Mouse (Mus musculus) limb, embryonic 13.5 days (tissue): Measurements from ENCODE around the gene Dleu7. TPM values are rescaled to one million over a fixed set of nuclear protein-coding genes. Genes with fewer than 3 reads are reported as not detected.

ENCODE experiments used
- ATAC-seq: fragments of 200-750 bp; cut with Nextera tagmentation; 2 replicates; pipeline ENCODE4 v1.8.0; 2017; ENCODE audit warnings: low read depth, moderate number of reproducible peaks, moderate TSS enrichment; ENCODE audit not compliant: low FRiP score
- H3K27ac ChIP-seq: fragments of 300-500 bp; sonication (generic); 2 replicates; pipeline ENCODE4 v1.5.1; 2015; ENCODE audit warnings: inconsistent platforms, mild to moderate bottlenecking, moderate library complexity
- H3K27me3 ChIP-seq: fragments of 300-500 bp; sonication (generic); 2 replicates; pipeline ENCODE4 v1.6.1; 2015; ENCODE audit warnings: mild to moderate bottlenecking, inconsistent platforms
- H3K36me3 ChIP-seq: fragments of 300-500 bp; sonication (generic); 2 replicates; pipeline ENCODE4 v1.6.1; 2015; ENCODE audit warnings: inconsistent platforms, mild to moderate bottlenecking, moderate library complexity
- H3K4me1 ChIP-seq: fragments of 300-500 bp; sonication (generic); 2 replicates; pipeline ENCODE4 v1.6.1; 2015; ENCODE audit warnings: inconsistent platforms
- H3K4me2 ChIP-seq: fragments of 300-500 bp; sonication (generic); replicated peaks from 2 replicates; pipeline ENCODE4 v1.6.1; 2015; ENCODE audit warnings: inconsistent platforms, mild to moderate bottlenecking, moderate library complexity
- H3K4me3 ChIP-seq: fragments of 300-500 bp; sonication (generic); 2 replicates; pipeline ENCODE4 v1.5.1; 2015; ENCODE audit warnings: moderate library complexity, mild to moderate bottlenecking, inconsistent platforms
- H3K9ac ChIP-seq: fragments of 300-500 bp; sonication (generic); 2 replicates; pipeline ENCODE4 v1.6.1; 2015; ENCODE audit warnings: mild to moderate bottlenecking, inconsistent platforms
- H3K9me3 ChIP-seq: fragments of 300-500 bp; sonication (generic); 2 replicates; pipeline ENCODE4 v1.6.1; 2016; ENCODE audit warnings: inconsistent platforms
- WGBS: fragments of 180-500 bp; shearing (Covaris S2); methylation state at CpG from one replicate; pipeline ENCODE4 v1.1.7; 2015; 5-methylcytosine and 5-hydroxymethylcytosine counted together
- polyA plus RNA-seq: library from polyadenylated mRNA; unstranded; fragments of >200 nt; fragmentation: Nextera tagmentation; extraction: Ambion mirVana; gene quantifications from 2 replicates; pipeline ENCODE4 v1.2.1, GENCODE M21; 2015

Dleu7 gene
- polyA plus RNA-seq, 1 experiment from 2014 or later, result 1.6 TPM

DNA sequence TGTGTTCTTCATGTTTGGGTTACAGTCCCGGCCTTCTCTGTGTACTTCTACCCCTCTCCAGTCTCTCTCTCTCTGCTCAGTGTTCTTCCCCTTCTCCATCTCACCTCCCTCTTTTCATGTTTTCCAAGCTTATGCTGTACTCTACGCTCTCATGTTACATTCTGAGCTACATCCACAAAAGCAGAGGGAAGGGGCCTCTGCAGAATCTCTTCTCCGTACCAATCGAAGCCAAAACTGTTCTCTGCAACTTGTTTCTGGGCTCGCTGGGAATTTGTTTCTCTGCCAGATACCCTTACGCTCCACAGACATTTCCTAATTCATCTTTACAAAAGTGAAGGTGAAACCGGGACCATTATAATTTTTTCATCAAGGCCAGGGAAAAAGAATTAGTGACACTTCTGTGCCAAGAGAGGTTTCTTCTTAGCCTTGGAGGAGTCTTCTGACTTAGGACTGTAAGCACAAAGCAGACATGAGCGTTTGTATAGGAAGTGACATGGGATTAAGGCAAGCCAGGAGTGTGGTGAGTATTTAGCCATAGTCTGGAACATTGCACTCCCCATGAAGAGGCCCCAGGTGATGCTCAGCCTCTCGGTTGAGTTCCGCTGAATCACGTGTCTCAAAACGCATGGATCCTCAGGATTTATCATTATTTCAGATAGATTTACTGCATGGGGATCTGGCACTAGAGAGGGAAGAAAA lies 22.0 kb downstream of the Dleu7 start:
- Histone ChIP-seq H3K4me2 (no peak overlapping the region), H3K9me3 (no peaks in the 10 kb centered on the region), H3K27me3 (no peaks in the 10 kb centered on the region), H3K9ac (no peak overlapping the region), H3K4me3 (no peak overlapping the region), H3K27ac (peak overlapping the region; percentile 29; the same call in 1 of the 2 replicates), H3K36me3 (no peaks in the 10 kb centered on the region), H3K4me1 (peaks cover 7% of the 10 kb centered on the region; the same call in 1 of the 2 replicates)
- WGBS, result 70% methylated on average over 12 of the region's 12 CpGs
- ATAC-seq, result peak; percentile 59; the same call in 1 of the 2 replicates

- Histone ChIP-seq H3K9ac (0 out of 2 replicates have a peak overlapping the region, but pooled peaks have one; percentile 19), H3K9me3 (no peaks in the 10 kb centered on the region), H3K4me3 (no peak overlapping the region), H3K27ac (peak overlapping the region; percentile 52), H3K36me3 (no peaks in the 10 kb centered on the region), H3K4me2 (no peak overlapping the region), H3K4me1 (peaks cover 22% of the 10 kb centered on the region), H3K27me3 (no peaks in the 10 kb centered on the region)
- 51% methylated on average over 10 of the region's 10 CpGs for WGBS
- ATAC-seq, result no peak; the same call in 1 of the 2 replicates
These were observed 33.8 kb downstream of the Dleu7 start for GRCm38 (mm10) chr14:62258978-62259536.

GRCm38 (mm10) chr14:62258125-62258524 lies 34.7 kb downstream of the Dleu7 start:
- ATAC-seq, result no peak
- Histone ChIP-seq H3K4me2 (no peak overlapping the region), H3K27ac (no peak overlapping the region), H3K36me3 (no peaks in the 10 kb centered on the region), H3K9me3 (no peaks in the 10 kb centered on the region), H3K4me1 (peaks cover 22% of the 10 kb centered on the region), H3K4me3 (no peak overlapping the region), H3K9ac (no peak overlapping the region), H3K27me3 (no peaks in the 10 kb centered on the region)
- 48% methylated on average over 6 of the region's 6 CpGs for WGBS

DNA sequence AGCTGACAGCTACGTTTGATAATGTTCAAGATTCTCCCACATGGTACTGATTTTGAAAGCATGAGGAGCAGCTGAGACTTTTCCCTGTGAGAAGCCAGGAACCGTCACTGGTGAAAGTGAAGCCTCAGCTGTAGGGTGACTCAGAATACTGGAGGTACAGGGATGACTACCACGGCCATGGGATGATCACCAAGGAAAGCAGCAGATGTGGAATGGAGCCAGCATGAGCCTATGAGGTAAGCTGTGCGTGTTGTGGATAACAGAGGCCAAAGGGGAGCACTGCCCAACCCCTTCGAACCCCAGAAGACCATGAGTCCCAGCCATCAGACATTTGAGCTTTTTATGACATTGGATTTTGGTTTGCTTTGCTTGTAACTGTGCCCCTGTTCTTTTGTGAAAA lies 36.8 kb downstream of the Dleu7 start:
- WGBS, result 78% methylated on average over 5 of the region's 5 CpGs
- Histone ChIP-seq H3K27ac (no peak overlapping the region), H3K9me3 (no peaks in the 10 kb centered on the region)

GRCm38 (mm10) chr14:62254371-62254770 lies 38.5 kb downstream of the Dleu7 start:
- Histone ChIP-seq H3K36me3 (no peaks in the 10 kb centered on the region), H3K4me3 (no peak overlapping the region), H3K4me2 (no peak overlapping the region), H3K9me3 (no peaks in the 10 kb centered on the region), H3K4me1 (peaks cover 15% of the 10 kb centered on the region), H3K27me3 (no peaks in the 10 kb centered on the region), H3K27ac (no peak overlapping the region), H3K9ac (no peak overlapping the region)
- no peak for ATAC-seq
- 61% methylated on average over 8 of the region's 8 CpGs for WGBS

More for the DNA sequence above, 36.8 kb downstream of the Dleu7 start:
- no peaks in the 10 kb centered on the region for H3K36me3 ChIP-seq
- H3K4me2 ChIP-seq, result no peak overlapping the region
- peaks cover 22% of the 10 kb centered on the region for H3K4me1 ChIP-seq
- H3K4me3 ChIP-seq, result no peak overlapping the region
- no peak for ATAC-seq
- no peak overlapping the region for H3K9ac ChIP-seq
- no peaks in the 10 kb centered on the region for H3K27me3 ChIP-seq

DNA sequence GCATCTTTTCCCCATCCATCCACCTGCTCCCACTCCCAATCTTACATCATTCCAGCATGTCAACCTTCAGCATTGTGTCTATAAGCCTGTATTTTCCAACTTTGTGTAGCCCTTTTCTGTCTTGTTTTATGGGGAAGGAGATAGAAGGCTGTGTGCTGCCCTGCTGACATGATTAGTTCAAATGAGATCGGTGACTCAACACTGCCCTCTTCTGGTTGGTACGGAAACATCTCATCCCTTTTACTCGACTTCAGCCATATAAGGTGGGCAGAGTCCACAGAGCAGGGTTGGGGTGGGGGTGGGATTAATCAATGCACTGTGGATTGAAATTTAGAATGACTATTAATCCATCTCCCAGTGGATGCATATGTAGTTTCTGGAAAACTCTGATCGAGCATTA lies 40.8 kb downstream of the Dleu7 start:
- H3K4me3 ChIP-seq, result no peak overlapping the region
- H3K36me3 ChIP-seq, result no peaks in the 10 kb centered on the region
- no peak overlapping the region for H3K27ac ChIP-seq
- ATAC-seq, result peak; percentile 69; the same call in 1 of the 2 replicates
- no peaks in the 10 kb centered on the region for H3K9me3 ChIP-seq
- 5% methylated on average over 4 of the region's 4 CpGs for WGBS
- H3K4me2 ChIP-seq, result no peak overlapping the region
- H3K9ac ChIP-seq, result no peak overlapping the region
- H3K4me1 ChIP-seq, result peaks cover 8% of the 10 kb centered on the region; the same call in 1 of the 2 replicates
- no peaks in the 10 kb centered on the region for H3K27me3 ChIP-seq

GRCm38 (mm10) chr14:62250046-62250445 lies 42.8 kb downstream of the Dleu7 start:
- Histone ChIP-seq H3K9me3 (no peaks in the 10 kb centered on the region), H3K4me2 (no peak overlapping the region), H3K9ac (no peak overlapping the region), H3K4me1 (peaks cover 11% of the 10 kb centered on the region; the same call in 1 of the 2 replicates), H3K4me3 (no peak overlapping the region), H3K27me3 (no peaks in the 10 kb centered on the region), H3K36me3 (no peaks in the 10 kb centered on the region), H3K27ac (no peak overlapping the region)
- 76% methylated on average over 3 of the region's 3 CpGs for WGBS
- no peak for ATAC-seq

- 84% methylated on average over 2 of the region's 2 CpGs for WGBS
- Histone ChIP-seq H3K27ac (no peak overlapping the region), H3K36me3 (no peaks in the 10 kb centered on the region), H3K4me3 (no peak overlapping the region), H3K9me3 (no peaks in the 10 kb centered on the region), H3K27me3 (no peaks in the 10 kb centered on the region), H3K4me1 (peaks cover 11% of the 10 kb centered on the region; the same call in 1 of the 2 replicates), H3K4me2 (no peak overlapping the region), H3K9ac (no peak overlapping the region)
- ATAC-seq, result no peak
These were observed 43.6 kb downstream of the Dleu7 start for GRCm38 (mm10) chr14:62249251-62249650.

DNA sequence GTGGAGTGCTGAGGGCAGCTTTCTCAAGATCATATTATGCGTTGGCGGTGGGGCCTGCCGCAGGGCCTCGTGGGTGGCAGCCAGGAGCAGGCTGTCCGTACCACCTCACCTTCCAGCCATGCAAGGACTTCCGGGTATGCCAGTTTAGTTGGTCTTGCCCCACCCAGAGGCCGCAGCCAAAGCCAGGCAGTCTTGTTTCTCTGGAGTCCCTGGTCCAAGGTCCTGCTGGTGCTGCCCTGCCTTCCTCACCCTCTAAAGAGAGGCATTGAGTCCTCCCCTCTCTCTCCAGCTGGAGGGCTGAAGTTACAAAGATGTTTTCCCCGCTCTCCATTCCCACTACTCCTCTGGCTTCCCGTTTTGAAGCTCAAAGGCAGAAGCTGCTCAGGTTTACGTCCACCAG lies 44.1 kb downstream of the Dleu7 start:
- no peak overlapping the region for H3K4me2 ChIP-seq
- H3K4me3 ChIP-seq, result no peak overlapping the region
- no peaks in the 10 kb centered on the region for H3K9me3 ChIP-seq
- no peaks in the 10 kb centered on the region for H3K27me3 ChIP-seq
- H3K36me3 ChIP-seq, result no peaks in the 10 kb centered on the region
- 69% methylated on average over 10 of the region's 10 CpGs for WGBS
- H3K4me1 ChIP-seq, result peaks cover 11% of the 10 kb centered on the region; the same call in 1 of the 2 replicates
- no peak overlapping the region for H3K27ac ChIP-seq
- no peak for ATAC-seq
- H3K9ac ChIP-seq, result no peak overlapping the region

GRCm38 (mm10) chr14:62248345-62248744 lies 44.5 kb downstream of the Dleu7 start:
- Histone ChIP-seq H3K36me3 (no peaks in the 10 kb centered on the region), H3K4me3 (no peak overlapping the region), H3K27me3 (no peaks in the 10 kb centered on the region), H3K9ac (no peak overlapping the region), H3K4me1 (peaks cover 11% of the 10 kb centered on the region; the same call in 1 of the 2 replicates), H3K27ac (no peak overlapping the region), H3K9me3 (no peaks in the 10 kb centered on the region), H3K4me2 (no peak overlapping the region)
- ATAC-seq, result no peak
- 64% methylated on average over 7 of the region's 7 CpGs for WGBS

GRCm38 (mm10) chr14:62245557-62245956 lies 47.3 kb downstream of the Dleu7 start:
- no peaks in the 10 kb centered on the region for H3K36me3 ChIP-seq
- H3K9ac ChIP-seq, result no peak overlapping the region
- no peak for ATAC-seq
- no peak overlapping the region for H3K27ac ChIP-seq
- H3K4me3 ChIP-seq, result no peak overlapping the region
- WGBS, result 21% methylated on average over 4 of the region's 4 CpGs
- H3K4me2 ChIP-seq, result no peak overlapping the region
- no peaks in the 10 kb centered on the region for H3K27me3 ChIP-seq
- no peaks in the 10 kb centered on the region for H3K9me3 ChIP-seq
- peaks cover 11% of the 10 kb centered on the region; the same call in 1 of the 2 replicates for H3K4me1 ChIP-seq

DNA sequence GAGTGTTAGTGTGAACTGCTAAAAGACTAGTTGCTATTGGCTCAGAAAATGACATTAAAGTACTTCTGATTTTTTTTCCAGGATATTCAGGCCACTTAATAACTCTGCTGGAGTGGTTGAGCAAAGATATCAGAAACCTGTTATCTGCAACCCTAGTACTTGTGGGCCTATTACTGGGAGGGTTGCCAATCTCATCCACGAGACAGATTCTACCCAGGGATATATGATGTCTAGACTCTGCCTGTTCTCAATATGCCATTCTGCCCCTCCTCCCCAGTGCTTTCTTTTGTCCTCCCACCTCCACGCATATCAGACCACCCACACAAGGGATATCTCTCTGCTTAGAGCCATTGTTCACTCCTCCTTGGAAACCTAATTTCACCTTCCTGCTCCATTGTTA lies 49.3 kb downstream of the Dleu7 start:
- WGBS, result 79% methylated on average over 2 of the region's 2 CpGs
- no peaks in the 10 kb centered on the region for H3K9me3 ChIP-seq
- H3K4me2 ChIP-seq, result no peak overlapping the region
- no peak for ATAC-seq
- H3K27ac ChIP-seq, result no peak overlapping the region
- H3K27me3 ChIP-seq, result no peaks in the 10 kb centered on the region
- H3K9ac ChIP-seq, result no peak overlapping the region
- H3K36me3 ChIP-seq, result no peaks in the 10 kb centered on the region
- H3K4me1 ChIP-seq, result 0 out of 2 replicates have a peak, but pooled peaks cover 7% of the 10 kb centered on the region
- H3K4me3 ChIP-seq, result no peak overlapping the region
